Mouse (Mus musculus): Measurements from ENCODE around the gene Sirt7. TPM values are rescaled to one million over a fixed set of nuclear protein-coding genes. Genes with fewer than 3 reads are reported as not detected.

Sirt7 gene
- polyA plus RNA-seq, 1 experiment = 98.2 TPM

DNA sequence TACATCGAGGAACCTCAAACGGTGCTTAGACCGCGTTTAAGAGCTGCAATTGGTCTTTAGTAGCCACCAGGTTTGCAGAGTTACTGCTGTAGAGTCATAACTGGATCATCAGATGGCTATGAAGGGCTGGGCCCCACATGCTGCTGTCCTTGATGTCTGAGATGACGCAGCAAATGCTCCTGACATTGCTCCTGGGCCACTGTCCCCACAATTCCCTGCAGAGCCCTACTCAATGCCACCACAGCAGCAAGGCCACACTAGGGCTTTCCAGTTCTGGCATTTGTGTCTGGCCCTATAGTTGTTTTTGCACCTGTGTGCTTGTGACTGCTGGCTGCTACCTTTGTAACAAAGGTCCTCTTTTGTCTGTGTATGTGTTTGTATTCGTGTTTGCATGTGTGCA lies 2.2 kb downstream of the Sirt7 start:
- peaks cover 3% of the 10 kb centered on the region for H3K4me1 ChIP-seq (ENCODE audit: control insufficient read depth, insufficient read depth, low read length)
- no peak overlapping the region for H3K27ac ChIP-seq (ENCODE audit: insufficient read depth, low read length)
- no peak overlapping the region for H3K4me3 ChIP-seq (ENCODE audit: insufficient read depth, low read length)
- TF ChIP-seq CTCF (IDR thresholded peaks at IDR 0.05; ENCODE audit: extremely low read depth, insufficient read depth, low read length) = no peak
- TF ChIP-seq POLR2A (IDR thresholded peaks at IDR 0.05; ENCODE audit: extremely low read depth, insufficient read depth, low read length) = no peak

DNA sequence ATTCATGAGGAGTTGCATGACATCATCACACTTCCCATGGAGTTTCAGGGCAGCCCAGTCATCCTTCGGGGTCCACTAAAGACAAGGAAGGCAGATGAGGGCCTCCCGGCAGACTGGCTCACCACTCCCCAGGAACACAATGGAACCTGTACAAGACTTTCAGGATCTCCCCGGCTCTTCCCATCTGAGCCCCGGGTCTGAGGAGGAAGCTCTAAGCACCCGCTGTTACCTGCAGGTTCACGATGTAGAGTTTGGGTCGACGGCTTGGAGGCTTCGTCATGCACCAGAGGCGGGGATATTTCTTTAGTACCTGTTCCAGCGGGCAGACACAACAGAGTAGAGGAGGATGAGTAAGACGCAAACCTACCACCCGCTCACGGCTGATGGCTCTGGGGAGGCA lies 4.8 kb downstream of the Sirt7 start:
- H3K4me3 ChIP-seq (ENCODE audit: insufficient read depth, low read length) = no peak overlapping the region

DNA sequence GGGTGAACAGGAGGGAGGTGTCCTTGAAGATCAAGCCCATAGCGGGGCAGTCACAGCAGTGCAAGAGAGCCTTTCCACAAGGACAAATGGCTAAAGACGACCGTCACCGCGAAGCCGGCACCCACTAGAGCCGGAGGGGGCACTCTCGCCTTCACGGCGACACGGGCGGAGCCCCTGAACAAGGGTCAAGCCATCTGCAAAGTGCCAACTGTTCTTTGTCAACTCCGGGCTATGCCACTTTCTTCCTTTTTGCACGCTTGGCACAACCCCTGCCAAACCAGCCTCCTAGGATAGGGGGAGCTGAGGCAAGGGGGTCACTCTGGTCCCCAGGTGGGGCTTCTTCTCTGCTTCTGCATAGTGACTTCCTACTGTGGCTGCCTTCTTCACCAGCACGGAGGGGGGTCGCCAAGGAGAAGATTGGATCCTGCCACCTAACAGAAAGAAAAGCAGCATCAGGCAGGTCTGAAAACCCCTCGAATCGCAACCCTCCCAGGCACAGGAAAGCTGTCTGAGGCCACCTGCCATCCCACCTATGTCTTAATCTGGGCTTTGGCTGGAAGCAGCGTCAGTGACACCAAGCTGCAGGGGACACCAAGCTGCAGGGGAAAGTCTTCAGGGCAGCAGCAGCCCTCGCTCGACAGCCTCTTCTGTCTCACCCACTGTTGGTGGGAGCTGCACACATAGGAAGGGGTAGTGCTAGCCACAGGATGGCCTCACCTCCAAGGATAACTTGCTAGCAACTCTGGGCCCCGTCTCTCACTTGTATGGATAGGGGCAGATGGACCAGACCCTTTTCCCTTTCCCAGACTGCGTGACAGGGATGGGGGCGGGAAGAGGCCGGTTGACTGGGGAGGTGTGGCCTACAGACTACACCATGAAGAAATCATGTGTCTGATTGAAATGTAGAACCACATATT lies 6.2 kb downstream of the Sirt7 start:
- TF ChIP-seq CTCF (IDR thresholded peaks at IDR 0.05; ENCODE audit: extremely low read depth, insufficient read depth, low read length) = no peak
- no peak for TF ChIP-seq POLR2A (IDR thresholded peaks at IDR 0.05; ENCODE audit: extremely low read depth, insufficient read depth, low read length)
- Histone ChIP-seq H3K4me1 (ENCODE audit: control insufficient read depth, insufficient read depth, low read length) (peaks cover 5% of the 10 kb centered on the region), H3K27ac (ENCODE audit: insufficient read depth, low read length) (no peak overlapping the region), H3K4me3 (ENCODE audit: insufficient read depth, low read length) (no peak overlapping the region)

More for the DNA sequence above, 4.8 kb downstream of the Sirt7 start:
- TF ChIP-seq POLR2A (IDR thresholded peaks at IDR 0.05; ENCODE audit: extremely low read depth, insufficient read depth, low read length) = no peak
- TF ChIP-seq CTCF (IDR thresholded peaks at IDR 0.05; ENCODE audit: extremely low read depth, insufficient read depth, low read length) = no peak
- H3K4me1 ChIP-seq (ENCODE audit: control insufficient read depth, insufficient read depth, low read length) = peaks cover 6% of the 10 kb centered on the region
- no peak overlapping the region for H3K27ac ChIP-seq (ENCODE audit: insufficient read depth, low read length)

DNA sequence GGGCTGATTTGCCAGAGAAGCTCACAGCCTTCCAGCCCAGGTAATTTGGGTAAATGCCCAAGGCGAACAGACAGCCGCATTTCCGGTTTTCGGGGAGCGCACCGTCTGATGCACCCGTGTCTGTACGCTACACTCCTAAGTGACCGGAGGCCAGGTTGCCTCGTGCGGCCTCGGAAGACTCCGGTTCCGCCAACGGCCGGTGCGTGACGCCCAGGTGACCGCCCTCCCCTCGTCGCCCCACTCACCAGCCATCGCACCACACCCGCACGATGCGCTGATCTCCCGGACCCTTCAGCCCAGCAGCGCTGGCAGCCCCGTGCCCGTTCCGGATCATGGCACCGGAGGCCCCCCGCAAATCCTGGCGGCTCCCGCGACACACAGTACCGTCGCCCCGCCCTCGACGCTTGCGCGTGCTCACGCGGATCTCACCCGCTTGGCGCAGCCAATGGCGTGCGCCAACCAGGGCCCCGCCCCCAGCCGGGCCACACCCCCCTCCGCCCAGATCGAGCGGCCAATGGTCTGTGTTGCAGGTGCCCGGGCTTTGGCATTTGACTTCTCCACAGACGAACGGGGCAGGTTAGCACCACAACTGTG lies 7.4 kb downstream of the Sirt7 start, which contains the start of gene Pcyt2:
Gene Pcyt2 (minus strand): TSS at position 418 of the 594 bp plus-strand sequence.
- TF ChIP-seq POLR2A (IDR thresholded peaks at IDR 0.05; ENCODE audit: extremely low read depth, insufficient read depth, low read length) (peak; percentile 87), CTCF (IDR thresholded peaks at IDR 0.05; ENCODE audit: extremely low read depth, insufficient read depth, low read length) (no peak)
- Histone ChIP-seq H3K4me3 (ENCODE audit: insufficient read depth, low read length) (peak within 1 kb of the TSS; percentile 96), H3K4me1 (ENCODE audit: control insufficient read depth, insufficient read depth, low read length) (peaks cover 5% of the 10 kb centered on the region), H3K27ac (ENCODE audit: insufficient read depth, low read length) (peak within 1 kb of the TSS; percentile 92)

DNA sequence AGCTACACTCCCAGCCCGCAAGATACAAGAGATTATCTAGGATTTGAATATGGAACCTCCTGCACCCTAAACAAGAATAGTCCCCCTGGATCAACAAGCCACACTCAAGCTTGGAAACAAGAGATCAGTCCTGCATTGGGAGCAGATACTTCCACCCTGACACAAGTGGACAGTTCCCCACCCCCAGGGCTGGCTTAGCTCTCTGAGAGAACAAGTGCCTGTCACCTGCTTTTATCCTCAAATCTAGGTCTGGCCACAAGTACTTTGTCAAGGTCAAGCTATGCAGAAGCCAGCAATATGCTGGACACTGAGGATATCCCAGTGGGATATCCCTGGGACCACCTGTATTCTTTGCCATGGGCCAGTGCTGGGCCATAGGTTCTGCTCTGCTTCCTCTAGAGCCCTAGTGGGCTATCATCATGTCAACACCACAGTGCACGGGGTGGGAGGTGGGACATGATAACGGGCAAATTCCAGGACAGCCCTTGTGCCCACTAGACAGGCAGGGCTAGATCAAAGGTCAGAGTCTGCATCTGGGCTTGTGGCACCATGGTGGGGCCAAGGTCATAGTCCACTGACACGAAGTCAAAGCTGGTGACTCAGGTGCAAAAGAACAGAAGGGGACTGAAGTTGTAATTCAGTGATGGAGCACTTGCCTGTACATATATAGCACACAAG lies 8.3 kb downstream of the Sirt7 start:
- Histone ChIP-seq H3K27ac (ENCODE audit: insufficient read depth, low read length) (no peak overlapping the region; the same call in none of the 2 replicates), H3K4me3 (ENCODE audit: insufficient read depth, low read length) (peak overlapping the region; percentile 96), H3K4me1 (ENCODE audit: control insufficient read depth, insufficient read depth, low read length) (peaks cover 5% of the 10 kb centered on the region)
- TF ChIP-seq CTCF (IDR thresholded peaks at IDR 0.05; ENCODE audit: extremely low read depth, insufficient read depth, low read length) (no peak), POLR2A (IDR thresholded peaks at IDR 0.05; ENCODE audit: extremely low read depth, insufficient read depth, low read length) (no peak)

DNA sequence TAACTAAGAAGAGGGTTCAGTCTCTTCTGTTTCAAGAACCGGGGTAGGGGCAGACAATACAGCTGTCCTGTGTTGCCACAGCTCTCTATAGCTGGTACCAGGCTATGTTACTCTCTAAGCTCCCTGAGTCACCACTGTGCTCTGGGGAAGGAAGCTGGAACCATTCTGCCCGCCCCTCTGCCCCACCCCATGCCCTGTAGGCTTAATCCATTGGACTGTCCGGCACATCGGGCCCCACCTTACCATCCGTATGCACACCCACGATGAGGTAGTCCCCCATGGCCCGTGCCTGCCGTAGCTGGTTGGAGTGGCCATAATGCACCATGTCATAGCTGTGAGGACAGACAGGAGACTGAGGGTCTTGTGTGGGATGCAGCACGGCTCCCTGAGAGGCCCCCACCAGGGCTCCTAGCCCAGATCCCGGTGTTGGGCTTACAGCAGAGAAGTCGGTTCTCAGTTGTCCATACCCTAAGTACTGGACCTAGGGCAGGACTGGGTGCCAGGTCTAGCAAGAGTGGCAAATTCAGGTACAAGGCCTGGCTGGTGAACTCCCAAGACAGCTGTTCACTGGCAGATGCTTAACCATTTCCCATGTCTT lies 9.3 kb downstream of the Sirt7 start:
- Histone ChIP-seq H3K4me1 (ENCODE audit: control insufficient read depth, insufficient read depth, low read length) (peaks cover 5% of the 10 kb centered on the region), H3K27ac (ENCODE audit: insufficient read depth, low read length) (peak overlapping the region; percentile 10; the same call in 1 of the 2 replicates), H3K4me3 (ENCODE audit: insufficient read depth, low read length) (0 out of 2 replicates have a peak overlapping the region, but pooled peaks have one; percentile 8)
- TF ChIP-seq CTCF (IDR thresholded peaks at IDR 0.05; ENCODE audit: extremely low read depth, insufficient read depth, low read length) = no peak
- no peak for TF ChIP-seq POLR2A (IDR thresholded peaks at IDR 0.05; ENCODE audit: extremely low read depth, insufficient read depth, low read length)

DNA sequence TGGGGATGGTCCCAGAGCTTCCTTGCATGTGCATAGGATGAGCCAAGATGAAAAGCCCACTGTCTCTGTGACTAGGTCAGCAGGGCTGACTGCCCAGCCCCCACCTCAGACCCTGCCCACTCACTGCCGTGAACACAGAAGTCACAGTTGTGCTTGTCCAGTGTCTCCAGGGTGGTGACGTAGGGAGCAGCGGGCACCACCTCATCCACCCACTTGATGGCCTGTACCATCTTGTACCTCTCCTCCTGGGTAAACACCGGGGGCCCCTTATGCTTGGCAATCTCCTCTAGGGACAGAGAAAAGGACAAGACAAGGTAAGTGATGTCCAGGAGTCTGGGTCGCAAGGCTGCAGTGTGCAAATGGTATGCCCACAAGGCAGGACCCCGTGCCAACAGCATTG lies 9.9 kb downstream of the Sirt7 start:
- H3K27ac ChIP-seq (ENCODE audit: insufficient read depth, low read length) = no peak overlapping the region
- H3K4me3 ChIP-seq (ENCODE audit: insufficient read depth, low read length) = no peak overlapping the region
- H3K4me1 ChIP-seq (ENCODE audit: control insufficient read depth, insufficient read depth, low read length) = peaks cover 5% of the 10 kb centered on the region
- TF ChIP-seq CTCF (IDR thresholded peaks at IDR 0.05; ENCODE audit: extremely low read depth, insufficient read depth, low read length) (no peak), POLR2A (IDR thresholded peaks at IDR 0.05; ENCODE audit: extremely low read depth, insufficient read depth, low read length) (peak; percentile 12; the same call in 1 of the 2 replicates)

DNA sequence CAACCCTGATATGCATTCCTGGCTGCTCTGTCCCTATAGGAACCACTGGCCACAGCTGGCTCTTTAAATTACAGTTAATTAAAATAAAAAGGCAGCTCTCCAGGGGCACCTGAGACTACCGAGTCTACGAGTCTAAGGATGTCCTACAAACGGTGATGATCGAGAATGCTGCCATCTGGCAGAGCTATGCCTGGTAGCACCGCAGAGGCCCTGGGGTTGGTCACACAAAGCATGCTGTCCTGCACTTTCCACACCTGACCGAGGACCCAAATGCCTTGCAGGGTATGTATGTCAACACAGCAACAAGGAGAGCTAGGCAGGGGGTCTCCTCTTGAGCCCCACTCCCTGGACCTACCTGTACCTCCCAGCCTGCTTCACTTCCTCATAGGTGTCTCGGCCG lies 11.1 kb downstream of the Sirt7 start:
- Histone ChIP-seq H3K27ac (ENCODE audit: insufficient read depth, low read length) (no peak overlapping the region), H3K4me1 (ENCODE audit: control insufficient read depth, insufficient read depth, low read length) (peaks cover 7% of the 10 kb centered on the region), H3K4me3 (ENCODE audit: insufficient read depth, low read length) (no peak overlapping the region)
- TF ChIP-seq CTCF (IDR thresholded peaks at IDR 0.05; ENCODE audit: extremely low read depth, insufficient read depth, low read length) (no peak), POLR2A (IDR thresholded peaks at IDR 0.05; ENCODE audit: extremely low read depth, insufficient read depth, low read length) (no peak)

DNA sequence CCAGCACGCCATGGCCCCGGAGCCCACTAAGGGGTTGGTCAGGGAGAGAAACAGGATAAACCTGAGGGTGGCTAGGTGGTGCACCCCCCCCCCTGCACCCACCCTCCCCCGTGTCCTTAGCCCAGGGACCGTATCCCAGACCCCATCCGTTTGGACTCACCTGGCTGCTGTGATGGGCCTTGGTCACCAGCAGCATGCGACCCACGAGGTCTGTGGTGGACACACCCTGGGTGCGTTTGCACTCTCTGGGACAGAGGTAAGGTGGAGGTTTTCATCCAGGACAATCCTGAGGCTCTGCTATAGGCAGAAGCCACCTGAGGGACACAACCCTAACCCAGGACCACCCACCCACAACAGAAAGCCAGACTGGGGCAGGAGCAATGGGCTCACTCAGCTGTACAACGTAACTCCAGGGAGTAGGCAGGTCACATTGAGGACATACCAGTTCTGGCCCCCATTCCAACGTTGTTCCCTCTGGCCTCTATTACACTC lies 11.5 kb downstream of the Sirt7 start:
- no peak for TF ChIP-seq CTCF (IDR thresholded peaks at IDR 0.05; ENCODE audit: extremely low read depth, insufficient read depth, low read length)
- no peak for TF ChIP-seq POLR2A (IDR thresholded peaks at IDR 0.05; ENCODE audit: extremely low read depth, insufficient read depth, low read length)
- no peak overlapping the region for H3K27ac ChIP-seq (ENCODE audit: insufficient read depth, low read length)
- H3K4me3 ChIP-seq (ENCODE audit: insufficient read depth, low read length) = no peak overlapping the region
- H3K4me1 ChIP-seq (ENCODE audit: control insufficient read depth, insufficient read depth, low read length) = peaks cover 7% of the 10 kb centered on the region

Data from cortical plate, adult 2 months (tissue).